In the genomic region with DNA sequence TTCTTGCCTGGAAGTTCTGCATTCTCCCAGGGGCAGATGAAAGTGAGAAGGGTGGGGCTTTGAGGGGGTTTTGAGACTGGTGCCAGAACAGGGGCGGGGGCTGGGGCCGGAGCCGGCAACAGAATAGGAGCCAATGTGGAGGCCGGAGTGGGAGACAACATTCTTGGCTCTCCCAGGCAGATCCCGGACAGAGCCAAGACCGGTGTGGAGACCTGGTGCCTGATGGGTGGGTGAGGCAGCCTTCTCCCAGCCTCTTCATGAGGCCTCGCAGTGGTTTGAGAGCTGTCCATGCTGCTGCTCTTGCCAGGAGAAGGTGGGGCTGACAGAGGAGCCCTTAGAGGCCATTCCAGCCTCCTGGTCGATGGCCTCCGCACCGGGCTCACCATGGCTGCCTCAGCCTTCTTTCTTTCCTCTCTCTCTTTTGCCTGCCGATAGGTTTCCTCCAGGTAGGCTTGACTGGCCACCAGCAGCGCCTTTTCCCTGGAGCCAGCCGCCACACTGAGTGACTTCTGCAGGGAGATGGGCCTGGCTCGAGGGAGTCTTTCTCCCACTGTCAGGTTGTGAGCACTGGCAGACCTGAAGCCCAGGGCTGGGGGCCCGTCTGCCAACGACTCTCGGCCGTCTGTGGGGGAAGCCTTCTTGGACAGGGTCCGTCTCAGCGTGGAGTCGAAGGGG, we compare ENCODE assay signal across 9 mouse cellular contexts. TPM values are rescaled to one million over a fixed set of nuclear protein-coding genes. Genes with fewer than 3 reads are reported as not detected.
DNase-seq lines count a peak whose midpoint lies in the region; ATAC-seq lines count a peak whose summit lies in the region.
"Had no signal": no experiment of that assay in that cellular context is flagged by ENCODE, and none has a peak within 500 bp of the region (broad histone marks: within the 10 kb centered on the region; RNA-seq: fewer than 3 reads in every experiment).

No protein-coding gene starts in this region.

- peaks cover 4% of the 10 kb centered on the region; the same call in 1 of the 2 replicates for H3K27me3 ChIP-seq in kidney, embryonic 14.5 days (ENCODE audit: control insufficient read depth, insufficient read depth, low read length)
- H3K27me3 ChIP-seq in embryonic facial prominence, embryonic 13.5 days: peaks cover 7% of the 10 kb centered on the region; the same call in 1 of the 2 replicates
- H3K27me3 ChIP-seq in intestine, embryonic 16.5 days (replicated peaks; ENCODE audit: control insufficient read depth, insufficient read depth, low read length): no peaks in the 10 kb centered on the region
- H3K27me3 ChIP-seq in neural tube, embryonic 15.5 days (replicated peaks): no peaks in the 10 kb centered on the region

- 0 out of 2 replicates have a peak overlapping the region, but pooled peaks have one; percentile 23 for H3K9ac ChIP-seq in kidney, embryonic 14.5 days (ENCODE audit: low read depth, low read length)
- peak overlapping the region; percentile 58 for H3K9ac ChIP-seq in embryonic facial prominence, embryonic 13.5 days
- peak overlapping the region; percentile 47 for H3K9ac ChIP-seq in intestine, embryonic 16.5 days (ENCODE audit: low read depth, low read length)
- no peak overlapping the region for H3K9ac ChIP-seq in neural tube, embryonic 15.5 days (replicated peaks)
- H3K9ac ChIP-seq: midbrain, embryonic 12.5 days had no signal

- H3K9me3 ChIP-seq in kidney, embryonic 14.5 days (ENCODE audit: control insufficient read depth, low read length): no peaks in the 10 kb centered on the region
- H3K9me3 ChIP-seq in embryonic facial prominence, embryonic 13.5 days: no peaks in the 10 kb centered on the region
- no peaks in the 10 kb centered on the region for H3K9me3 ChIP-seq in intestine, embryonic 16.5 days (ENCODE audit: control insufficient read depth, low read length)
- no peaks in the 10 kb centered on the region for H3K9me3 ChIP-seq in neural tube, embryonic 15.5 days (replicated peaks)
- H3K9me3 ChIP-seq: midbrain, embryonic 12.5 days had no signal

- H3K27ac ChIP-seq in kidney, embryonic 14.5 days (ENCODE audit: low read depth, low read length): peak overlapping the region; percentile 42; the same call in 1 of the 2 replicates
- H3K27ac ChIP-seq in embryonic facial prominence, embryonic 13.5 days: peak overlapping the region; percentile 68
- peak overlapping the region; percentile 68 for H3K27ac ChIP-seq in intestine, embryonic 16.5 days (ENCODE audit: low read length)
- peak overlapping the region; percentile 58 for H3K27ac ChIP-seq in neural tube, embryonic 15.5 days (replicated peaks)
- H3K27ac ChIP-seq: midbrain, embryonic 12.5 days had no signal

- DNase-seq in kidney, postnatal 36 days: no peak
- DNase-seq in MN1 (ENCODE audit: low spot score): no peak
- no peak for DNase-seq in adrenal gland, adult 8-10 months
- no peak for DNase-seq in right cerebral cortex, postnatal 10 days (ENCODE audit: low spot score in 2 of 2)

- H3K4me1 ChIP-seq in kidney, embryonic 14.5 days (ENCODE audit: control insufficient read depth, insufficient read depth, low read length): no peaks in the 10 kb centered on the region
- H3K4me1 ChIP-seq in embryonic facial prominence, embryonic 13.5 days: peaks cover 28% of the 10 kb centered on the region
- H3K4me1 ChIP-seq in intestine, embryonic 16.5 days (ENCODE audit: control insufficient read depth, insufficient read depth, low read length): peaks cover 17% of the 10 kb centered on the region
- H3K4me1 ChIP-seq in neural tube, embryonic 15.5 days: peaks cover 10% of the 10 kb centered on the region; the same call in 1 of the 2 replicates
- H3K4me1 ChIP-seq: midbrain, embryonic 12.5 days had no signal

- H3K36me3 ChIP-seq in kidney, embryonic 14.5 days (ENCODE audit: control insufficient read depth, insufficient read depth, low read length): no peaks in the 10 kb centered on the region
- H3K36me3 ChIP-seq in embryonic facial prominence, embryonic 13.5 days: no peaks in the 10 kb centered on the region
- no peaks in the 10 kb centered on the region for H3K36me3 ChIP-seq in intestine, embryonic 16.5 days (ENCODE audit: control insufficient read depth, insufficient read depth, low read length)
- H3K36me3 ChIP-seq in neural tube, embryonic 15.5 days: no peaks in the 10 kb centered on the region
- H3K36me3 ChIP-seq: midbrain, embryonic 12.5 days had no signal

- H3K4me3 ChIP-seq in kidney, embryonic 14.5 days (ENCODE audit: low read length): no peak overlapping the region
- H3K4me3 ChIP-seq in embryonic facial prominence, embryonic 13.5 days: no peak overlapping the region; the same call in 1 of the 2 replicates
- 0 out of 2 replicates have a peak overlapping the region, but pooled peaks have one; percentile 14 for H3K4me3 ChIP-seq in intestine, embryonic 16.5 days (ENCODE audit: low read length)
- no peak overlapping the region for H3K4me3 ChIP-seq in neural tube, embryonic 15.5 days (replicated peaks)
- H3K4me3 ChIP-seq: midbrain, embryonic 12.5 days had no signal

- H3K4me2 ChIP-seq in kidney, embryonic 14.5 days (replicated peaks; ENCODE audit: low read depth, low read length): no peak overlapping the region; the same call in 1 of the 2 replicates
- H3K4me2 ChIP-seq in embryonic facial prominence, embryonic 13.5 days: peak overlapping the region; percentile 42
- H3K4me2 ChIP-seq in intestine, embryonic 16.5 days (ENCODE audit: low read depth, low read length): peak overlapping the region; percentile 19
- H3K4me2 ChIP-seq in neural tube, embryonic 15.5 days: peak overlapping the region; percentile 13
- H3K4me2 ChIP-seq: midbrain, embryonic 12.5 days had no signal

- 54% methylated on average over 21 of the region's 21 CpGs for WGBS in kidney, embryonic 14.5 days
- WGBS in embryonic facial prominence, embryonic 13.5 days: 46% methylated on average over 21 of the region's 21 CpGs
- 37% methylated on average over 21 of the region's 21 CpGs for WGBS in intestine, embryonic 16.5 days
- 58% methylated on average over 21 of the region's 21 CpGs for WGBS in neural tube, embryonic 15.5 days

- peak; percentile 56 for ATAC-seq in kidney, embryonic 14.5 days (ENCODE audit: low FRiP score, low TSS enrichment)
- no peak for ATAC-seq in embryonic facial prominence, embryonic 13.5 days (ENCODE audit: insufficient number of reproducible peaks, insufficient read depth, low FRiP score, low TSS enrichment, low read depth)
- peak; percentile 63 for ATAC-seq in intestine, embryonic 16.5 days
- no peak for ATAC-seq in neural tube, embryonic 15.5 days (ENCODE audit: low FRiP score)

RNA-seq across cellular contexts. Expression of gene Gpr179, which starts 13.4 kb away (rescaled TPM):
- 0.07 and 0.10 TPM in 2 replicates for polyA plus RNA-seq in kidney, embryonic 14.5 days (2014; fragmentation: Nextera tagmentation; extraction: Ambion mirVana)
- 0.15 and 0.21 TPM in 2 replicates for polyA plus RNA-seq in embryonic facial prominence, embryonic 13.5 days (2015; fragmentation: Nextera tagmentation; extraction: Ambion mirVana)
- polyA plus RNA-seq in intestine, embryonic 16.5 days (2015; fragmentation: Nextera tagmentation; extraction: Ambion mirVana): 0.11 and 0.13 TPM in 2 replicates
- polyA plus RNA-seq in neural tube, embryonic 15.5 days (2015; fragmentation: Nextera tagmentation; extraction: Ambion mirVana): 0.33 and 0.46 TPM in 2 replicates
- 1 to 10 TPM in 3 of 4 experiments, under 1 TPM in 1; 0.96 to 6.4 (median 4.0) TPM for total RNA-seq in adrenal gland, adult 8-10 months (2022)

RNA-seq across cellular contexts. Expression of gene Mrpl45, which starts 22.9 kb away (rescaled TPM):
- 58.4 and 64.8 TPM in 2 replicates for polyA plus RNA-seq in kidney, embryonic 14.5 days (2014; fragmentation: Nextera tagmentation; extraction: Ambion mirVana)
- polyA plus RNA-seq in embryonic facial prominence, embryonic 13.5 days (2015; fragmentation: Nextera tagmentation; extraction: Ambion mirVana): 46.6 and 50.1 TPM in 2 replicates
- 65.0 and 65.4 TPM in 2 replicates for polyA plus RNA-seq in intestine, embryonic 16.5 days (2015; fragmentation: Nextera tagmentation; extraction: Ambion mirVana)
- polyA plus RNA-seq in neural tube, embryonic 15.5 days (2015; fragmentation: Nextera tagmentation; extraction: Ambion mirVana): 38.6 and 43.3 TPM in 2 replicates
- total RNA-seq in adrenal gland, adult 8-10 months (2022): 10 to 100 TPM; 31.1 to 42.8 (median 35.9) TPM

RNA-seq across cellular contexts. Expression of gene Socs7, which starts 23.9 kb away (rescaled TPM):
- 2.5 and 3.7 TPM in 2 replicates for polyA plus RNA-seq in kidney, embryonic 14.5 days (2014; fragmentation: Nextera tagmentation; extraction: Ambion mirVana)
- polyA plus RNA-seq in embryonic facial prominence, embryonic 13.5 days (2015; fragmentation: Nextera tagmentation; extraction: Ambion mirVana): 4.7 and 5.3 TPM in 2 replicates
- 1.8 and 2.1 TPM in 2 replicates for polyA plus RNA-seq in intestine, embryonic 16.5 days (2015; fragmentation: Nextera tagmentation; extraction: Ambion mirVana)
- polyA plus RNA-seq in neural tube, embryonic 15.5 days (2015; fragmentation: Nextera tagmentation; extraction: Ambion mirVana): 7.7 and 8.4 TPM in 2 replicates
- total RNA-seq in adrenal gland, adult 8-10 months (2022): 10 to 100 TPM; 22.2 to 28.3 (median 24.9) TPM

RNA-seq across cellular contexts. Expression of gene Npepps, which starts 58.0 kb away (rescaled TPM):
- 53.6 and 78.6 TPM in 2 replicates for polyA plus RNA-seq in kidney, embryonic 14.5 days (2014; fragmentation: Nextera tagmentation; extraction: Ambion mirVana)
- 83.9 and 95.4 TPM in 2 replicates for polyA plus RNA-seq in embryonic facial prominence, embryonic 13.5 days (2015; fragmentation: Nextera tagmentation; extraction: Ambion mirVana)
- polyA plus RNA-seq in intestine, embryonic 16.5 days (2015; fragmentation: Nextera tagmentation; extraction: Ambion mirVana): 95.7 and 101 TPM in 2 replicates
- polyA plus RNA-seq in neural tube, embryonic 15.5 days (2015; fragmentation: Nextera tagmentation; extraction: Ambion mirVana): 136 and 145 TPM in 2 replicates
- 100 to 1,000 TPM in 2 of 4 experiments, 10 to 100 TPM in 2; 79.8 to 128 (median 106) TPM for total RNA-seq in adrenal gland, adult 8-10 months (2022)

Comparison
In these comparisons a context has a peak if more than half of its experiments do, and no peak if none do; other contexts are left out.
1. ATAC-seq: peak in kidney, embryonic 14.5 days (single experiment) and intestine, embryonic 16.5 days (single experiment); none in embryonic facial prominence, embryonic 13.5 days (single experiment) and neural tube, embryonic 15.5 days (single experiment).
2. Peak in every context shown above with its lines, with median percentiles within 50 percentile points of each other: H3K27ac ChIP-seq.